25 mouse cellular contexts compared by ENCODE assay signal in genomic region chr8:122571153-122571552, GRCm38 (mm10). TPM values are rescaled to one million over a fixed set of nuclear protein-coding genes. Genes with fewer than 3 reads are reported as not detected.
DNase-seq lines count a peak whose midpoint lies in the region; ATAC-seq and TF ChIP-seq lines count a peak whose summit lies in the region.
"Had no signal": no experiment of that assay in that cellular context is flagged by ENCODE, and none has a peak within 500 bp of the region (broad histone marks: within the 10 kb centered on the region; RNA-seq: fewer than 3 reads in every experiment).

No protein-coding gene starts in this region.

- H3K9ac ChIP-seq in liver, embryonic 13.5 days = peak overlapping the region; percentile 97; the same call in 1 of the 2 replicates
- 0 out of 2 replicates have a peak overlapping the region, but pooled peaks have one; percentile 6 for H3K9ac ChIP-seq in embryonic facial prominence, embryonic 13.5 days
- H3K9ac ChIP-seq: kidney, embryonic 15.5 days; limb, embryonic 15.5 days; stomach, embryonic 15.5 days had no signal

- no peak overlapping the region for H3K4me2 ChIP-seq in liver, embryonic 13.5 days
- H3K4me2 ChIP-seq in embryonic facial prominence, embryonic 13.5 days = no peak overlapping the region
- H3K4me2 ChIP-seq: kidney, embryonic 15.5 days; limb, embryonic 15.5 days; midbrain, embryonic 11.5 days; stomach, embryonic 15.5 days had no signal

- no peak for DNase-seq in liver, embryonic 13.5 days
- no peak for DNase-seq in liver
- DNase-seq in cerebellum, adult 2 months = peak; percentile 72 to 81
- DNase-seq in cerebellum, postnatal 10 days = peak; percentile 82 to 88
- DNase-seq in spleen, postnatal 4 days (ENCODE audit: low spot score in 2 of 2) = no peak
- DNase-seq in adrenal gland, postnatal 10 days = no peak
- no peak for DNase-seq in frontal cortex, adult 2 months (ENCODE audit: extremely low spot score in 1 of 2, low spot score in 1 of 2)
- DNase-seq: adrenal gland, postnatal 14 days; B cell, adult 2 months; gastrocnemius, postnatal 10 days; kidney, adult 18-20 months; kidney, postnatal 36 days; layer of hippocampus, postnatal 36 days; lung, postnatal 36 days; retina, postnatal 1 day; right cerebral cortex, postnatal 14 days had no signal

- TF ChIP-seq CTCF in cerebellum, adult 2 months (IDR thresholded peaks at IDR 0.05; ENCODE audit: borderline replicate concordance, insufficient read depth, low read depth, low read length) = no peak

- H3K4me1 ChIP-seq in liver, embryonic 13.5 days (replicated peaks) = peaks cover 87% of the 10 kb centered on the region
- peaks cover 45% of the 10 kb centered on the region for H3K4me1 ChIP-seq in cerebellum, adult 2 months (ENCODE audit: control insufficient read depth, insufficient read depth, low read length)
- H3K4me1 ChIP-seq in embryonic facial prominence, embryonic 13.5 days = peaks cover 48% of the 10 kb centered on the region

- H3K27me3 ChIP-seq in liver, embryonic 13.5 days = no peaks in the 10 kb centered on the region
- H3K27me3 ChIP-seq in cerebellum, adult 2 months (ENCODE audit: control insufficient read depth, insufficient read depth, low read length) = no peaks in the 10 kb centered on the region
- H3K27me3 ChIP-seq in embryonic facial prominence, embryonic 13.5 days = no peaks in the 10 kb centered on the region
- H3K27me3 ChIP-seq: kidney, embryonic 15.5 days; limb, embryonic 15.5 days; stomach, embryonic 15.5 days had no signal

- peaks cover 63% of the 10 kb centered on the region for H3K36me3 ChIP-seq in liver, embryonic 13.5 days
- H3K36me3 ChIP-seq in embryonic facial prominence, embryonic 13.5 days = peaks cover 62% of the 10 kb centered on the region

- ATAC-seq in liver, embryonic 13.5 days (ENCODE audit: low read depth) = no peak
- ATAC-seq in embryonic facial prominence, embryonic 13.5 days (ENCODE audit: insufficient number of reproducible peaks, insufficient read depth, low FRiP score, low TSS enrichment, low read depth) = no peak
- ATAC-seq: forebrain, embryonic 16.5 days; hindbrain, embryonic 16.5 days had no signal

- H3K27ac ChIP-seq in liver, embryonic 13.5 days = peak overlapping the region; percentile 55; the same call in 1 of the 2 replicates
- no peak overlapping the region for H3K27ac ChIP-seq in cerebellum, adult 2 months (ENCODE audit: insufficient read depth, low read length)
- H3K27ac ChIP-seq in embryonic facial prominence, embryonic 13.5 days = no peak overlapping the region
- H3K27ac ChIP-seq: kidney, embryonic 15.5 days; limb, embryonic 10.5 days; limb, embryonic 15.5 days; stomach, embryonic 15.5 days had no signal

- no peak overlapping the region for H3K4me3 ChIP-seq in liver, embryonic 13.5 days (replicated peaks)
- no peak overlapping the region for H3K4me3 ChIP-seq in cerebellum, adult 2 months (replicated peaks; ENCODE audit: insufficient read depth, low read depth, low read length)
- no peak overlapping the region for H3K4me3 ChIP-seq in embryonic facial prominence, embryonic 13.5 days
- H3K4me3 ChIP-seq: kidney, embryonic 15.5 days; limb, embryonic 15.5 days; myocyte; stomach, embryonic 15.5 days had no signal

- H3K9me3 ChIP-seq in liver, embryonic 13.5 days (replicated peaks) = no peaks in the 10 kb centered on the region
- H3K9me3 ChIP-seq in embryonic facial prominence, embryonic 13.5 days = no peaks in the 10 kb centered on the region
- H3K9me3 ChIP-seq: kidney, embryonic 15.5 days; limb, embryonic 10.5 days; limb, embryonic 15.5 days; stomach, embryonic 15.5 days had no signal

- WGBS in liver, embryonic 13.5 days (ENCODE audit: insufficient replicate concordance) = 88% methylated on average over 11 of the region's 11 CpGs
- 25% methylated on average over 11 of the region's 11 CpGs for WGBS in cerebellum, adult 2 months
- WGBS in embryonic facial prominence, embryonic 13.5 days = 93% methylated on average over 11 of the region's 11 CpGs

- no peak for TF ChIP-seq POLR2A in cerebellum, adult 2 months (IDR thresholded peaks at IDR 0.05; ENCODE audit: borderline replicate concordance, insufficient read depth, low read length)

RNA-seq across cellular contexts. Expression of gene Cdt1, which starts 3.3 kb away (rescaled TPM):
- 60.6 and 64.3 TPM in 2 replicates for polyA plus RNA-seq in liver, embryonic 13.5 days (2015; fragmentation: Nextera tagmentation; extraction: Ambion mirVana)
- polyA plus RNA-seq in cerebellum, adult 2 months (2012; rRNA removed) = 7.6 and 8.8 TPM in 2 replicates
- 34.3 and 39.6 TPM in 2 replicates for polyA plus RNA-seq in embryonic facial prominence, embryonic 13.5 days (2015; fragmentation: Nextera tagmentation; extraction: Ambion mirVana)
- 10 to 100 TPM; 17.2 to 20.7 TPM for total RNA-seq in adrenal gland, postnatal 10 days (2021)
- polyA plus RNA-seq in frontal cortex, adult 2 months (2012; rRNA removed) = 2.4 and 2.5 TPM in 2 replicates

RNA-seq across cellular contexts. Expression of gene Aprt, which starts 5.6 kb away (rescaled TPM):
- 198 and 218 TPM in 2 replicates for polyA plus RNA-seq in liver, embryonic 13.5 days (2015; fragmentation: Nextera tagmentation; extraction: Ambion mirVana)
- polyA plus RNA-seq in cerebellum, adult 2 months (2012; rRNA removed) = 52.9 and 57.4 TPM in 2 replicates
- 296 and 355 TPM in 2 replicates for polyA plus RNA-seq in embryonic facial prominence, embryonic 13.5 days (2015; fragmentation: Nextera tagmentation; extraction: Ambion mirVana)
- 10 to 100 TPM; 67.5 to 72.3 TPM for total RNA-seq in adrenal gland, postnatal 10 days (2021)
- polyA plus RNA-seq in frontal cortex, adult 2 months (2012; rRNA removed) = 66.0 and 67.4 TPM in 2 replicates

RNA-seq across cellular contexts. Expression of gene Piezo1, which starts 20.0 kb away (rescaled TPM):
- 13.9 and 14.2 TPM in 2 replicates for polyA plus RNA-seq in liver, embryonic 13.5 days (2015; fragmentation: Nextera tagmentation; extraction: Ambion mirVana)
- polyA plus RNA-seq in cerebellum, adult 2 months (2012; rRNA removed) = 4.2 and 4.5 TPM in 2 replicates
- polyA plus RNA-seq in embryonic facial prominence, embryonic 13.5 days (2015; fragmentation: Nextera tagmentation; extraction: Ambion mirVana) = 8.4 and 16.2 TPM in 2 replicates
- 10 to 100 TPM; 31.5 to 41.5 TPM for total RNA-seq in adrenal gland, postnatal 10 days (2021)
- polyA plus RNA-seq in frontal cortex, adult 2 months (2012; rRNA removed) = 7.4 and 9.1 TPM in 2 replicates

RNA-seq across cellular contexts. Expression of gene Galns, which starts 40.1 kb away (rescaled TPM):
- 4.0 and 4.4 TPM in 2 replicates for polyA plus RNA-seq in liver, embryonic 13.5 days (2015; fragmentation: Nextera tagmentation; extraction: Ambion mirVana)
- 8.5 and 8.7 TPM in 2 replicates for polyA plus RNA-seq in cerebellum, adult 2 months (2012; rRNA removed)
- 7.5 and 7.6 TPM in 2 replicates for polyA plus RNA-seq in embryonic facial prominence, embryonic 13.5 days (2015; fragmentation: Nextera tagmentation; extraction: Ambion mirVana)
- total RNA-seq in adrenal gland, postnatal 10 days (2021) = 1 to 10 TPM; 8.0 to 8.3 TPM
- polyA plus RNA-seq in frontal cortex, adult 2 months (2012; rRNA removed) = 9.4 and 9.5 TPM in 2 replicates

RNA-seq across cellular contexts. Expression of gene Trappc2l, which starts 40.3 kb away (rescaled TPM):
- 23.2 and 26.7 TPM in 2 replicates for polyA plus RNA-seq in liver, embryonic 13.5 days (2015; fragmentation: Nextera tagmentation; extraction: Ambion mirVana)
- polyA plus RNA-seq in cerebellum, adult 2 months (2012; rRNA removed) = 199 and 206 TPM in 2 replicates
- polyA plus RNA-seq in embryonic facial prominence, embryonic 13.5 days (2015; fragmentation: Nextera tagmentation; extraction: Ambion mirVana) = 53.0 and 57.7 TPM in 2 replicates
- 10 to 100 TPM; 48.9 to 56.5 TPM for total RNA-seq in adrenal gland, postnatal 10 days (2021)
- 130 and 153 TPM in 2 replicates for polyA plus RNA-seq in frontal cortex, adult 2 months (2012; rRNA removed)

Comparison
In these comparisons a context has a peak if more than half of its experiments do, and no peak if none do; other contexts are left out.
1. DNase-seq: peak in cerebellum, adult 2 months (2 of 2) and cerebellum, postnatal 10 days (2 of 2); none in liver, embryonic 13.5 days (single experiment), liver (single experiment), spleen, postnatal 4 days (0 of 2), adrenal gland, postnatal 10 days (single experiment) and frontal cortex, adult 2 months (0 of 2).